Mouse (Mus musculus): ENCODE measurements at regions not wholly inside any gene's neighbourhood (a gene's known extent, or its start where the extent isn't known, plus 50 kb on each side); places are given as distances from the start of the nearest gene placed in this dataset.

GRCm38 (mm10) chr7:83450346-83450745 is 134.4 kb upstream of the Tmc3 start:
- H3K27ac ChIP-seq (ENCODE audit: control insufficient read depth, low read depth, low read length), result no peak overlapping the region
- H3K9ac ChIP-seq (ENCODE audit: control insufficient read depth, low read depth, low read length, poor library complexity, severe bottlenecking), result no peak overlapping the region
- no peaks in the 10 kb centered on the region for H3K4me1 ChIP-seq (ENCODE audit: control insufficient read depth in 1 of 2, insufficient read depth in 2 of 2, low read length in 2 of 2)
- H3K79me2 ChIP-seq (ENCODE audit: control insufficient read depth, insufficient read depth, low read length, poor library complexity), result no peaks in the 10 kb centered on the region
- DNase-seq (ENCODE audit: low read depth, low spot score), result no peak
- H3K27me3 ChIP-seq (ENCODE audit: control insufficient read depth in 1 of 2, insufficient read depth in 2 of 2, low read length in 2 of 2), result no peaks in the 10 kb centered on the region
- H3K4me3 ChIP-seq (ENCODE audit: control insufficient read depth in 1 of 2, insufficient read depth in 1 of 2, low read depth in 2 of 2, low read length in 2 of 2), result no peak overlapping the region
- no peak for TF ChIP-seq TAL1 (IDR thresholded peaks at IDR 0.05; ENCODE audit: low read length)
- no peak for TF ChIP-seq ETS1 (IDR thresholded peaks at IDR 0.05; ENCODE audit: low read depth, low read length)
- TF ChIP-seq MAFK (IDR thresholded peaks at IDR 0.05; ENCODE audit: borderline replicate concordance, low read depth, low read length), result no peak
- TF ChIP-seq MYB (IDR thresholded peaks at IDR 0.05; ENCODE audit: low read depth, low read length), result no peak
- TF ChIP-seq GATA1 (IDR thresholded peaks at IDR 0.05; ENCODE audit: low read depth, low read length), result no peak
- TF ChIP-seq ZC3H11A (IDR thresholded peaks at IDR 0.05; ENCODE audit: low read depth, low read length), result no peak
- no peak for TF ChIP-seq UBTF (IDR thresholded peaks at IDR 0.05; ENCODE audit: borderline replicate concordance, insufficient read depth, low read depth, low read length)
- no peak for TF ChIP-seq TBP (IDR thresholded peaks at IDR 0.05; ENCODE audit: low read depth, low read length)
- no peak for TF ChIP-seq POLR2A (IDR thresholded peaks at IDR 0.05; ENCODE audit: control insufficient read depth in 1 of 2, insufficient read depth in 1 of 2, low read depth in 1 of 2, low read length in 2 of 2, poor library complexity in 1 of 2)
- TF ChIP-seq KAT2A (conservative IDR thresholded peaks at IDR 0.05; ENCODE audit: low read depth, low read length), result no peak
- TF ChIP-seq NRF1 (IDR thresholded peaks at IDR 0.05; ENCODE audit: insufficient read depth, low read depth, low read length, poor library complexity, severe bottlenecking), result no peak
- TF ChIP-seq HCFC1 (IDR thresholded peaks at IDR 0.05; ENCODE audit: low read depth, low read length), result no peak
- TF ChIP-seq POLR2AphosphoS5 (IDR thresholded peaks at IDR 0.05; ENCODE audit: borderline replicate concordance, low read depth, low read length), result no peak
- no peak for TF ChIP-seq JUND (IDR thresholded peaks at IDR 0.05; ENCODE audit: low read depth, low read length)
- TF ChIP-seq CTCF (IDR thresholded peaks at IDR 0.05 in 2 of 3, conservative IDR thresholded peaks at IDR 0.05 in 1 of 3; ENCODE audit: control insufficient read depth in 1 of 3, insufficient read depth in 1 of 3, low read depth in 2 of 3, low read length in 3 of 3, poor library complexity in 1 of 3, severe bottlenecking in 1 of 3), result no peak
- TF ChIP-seq TCF12 (IDR thresholded peaks at IDR 0.05; ENCODE audit: low read depth, low read length), result no peak
- TF ChIP-seq SIN3A (IDR thresholded peaks at IDR 0.05; ENCODE audit: low read length), result no peak
- no peaks in the 10 kb centered on the region for H3K36me3 ChIP-seq (ENCODE audit: control insufficient read depth in 1 of 2, insufficient read depth in 2 of 2, low read length in 2 of 2)
- no peaks in the 10 kb centered on the region for H3K9me3 ChIP-seq (replicated peaks; ENCODE audit: insufficient read depth, low read length)

GRCm38 (mm10) chr7:83452309-83452708 is 132.4 kb upstream of the Tmc3 start:
- H3K27ac ChIP-seq (ENCODE audit: control insufficient read depth, low read depth, low read length), result no peak overlapping the region
- no peak overlapping the region for H3K4me3 ChIP-seq (ENCODE audit: control insufficient read depth in 1 of 2, insufficient read depth in 1 of 2, low read depth in 2 of 2, low read length in 2 of 2)
- TF ChIP-seq KAT2A (conservative IDR thresholded peaks at IDR 0.05; ENCODE audit: low read depth, low read length) (no peak), ZC3H11A (IDR thresholded peaks at IDR 0.05; ENCODE audit: low read depth, low read length) (no peak), RAD21 (IDR thresholded peaks at IDR 0.05; ENCODE audit: low read depth, low read length) (no peak), UBTF (IDR thresholded peaks at IDR 0.05; ENCODE audit: borderline replicate concordance, insufficient read depth, low read depth, low read length) (no peak), NRF1 (IDR thresholded peaks at IDR 0.05; ENCODE audit: insufficient read depth, low read depth, low read length, poor library complexity, severe bottlenecking) (no peak), MXI1 (IDR thresholded peaks at IDR 0.05; ENCODE audit: low read depth, low read length) (no peak), GABPA (IDR thresholded peaks at IDR 0.05; ENCODE audit: low read depth, low read length) (no peak)
- H3K4me1 ChIP-seq (ENCODE audit: control insufficient read depth in 1 of 2, insufficient read depth in 2 of 2, low read length in 2 of 2), result no peaks in the 10 kb centered on the region
- no peaks in the 10 kb centered on the region for H3K9me3 ChIP-seq (replicated peaks; ENCODE audit: insufficient read depth, low read length)
- no peak overlapping the region for H3K9ac ChIP-seq (ENCODE audit: control insufficient read depth, low read depth, low read length, poor library complexity, severe bottlenecking)
- H3K79me2 ChIP-seq (ENCODE audit: control insufficient read depth, insufficient read depth, low read length, poor library complexity), result no peaks in the 10 kb centered on the region
- H3K36me3 ChIP-seq (ENCODE audit: control insufficient read depth in 1 of 2, insufficient read depth in 2 of 2, low read length in 2 of 2), result no peaks in the 10 kb centered on the region
- no peak for DNase-seq (ENCODE audit: low read depth, low spot score)
- H3K27me3 ChIP-seq (ENCODE audit: control insufficient read depth in 1 of 2, insufficient read depth in 2 of 2, low read length in 2 of 2), result no peaks in the 10 kb centered on the region
